Mouse (Mus musculus): ENCODE results near the gene Ap5z1.

The Ap5z1 gene

DNA sequence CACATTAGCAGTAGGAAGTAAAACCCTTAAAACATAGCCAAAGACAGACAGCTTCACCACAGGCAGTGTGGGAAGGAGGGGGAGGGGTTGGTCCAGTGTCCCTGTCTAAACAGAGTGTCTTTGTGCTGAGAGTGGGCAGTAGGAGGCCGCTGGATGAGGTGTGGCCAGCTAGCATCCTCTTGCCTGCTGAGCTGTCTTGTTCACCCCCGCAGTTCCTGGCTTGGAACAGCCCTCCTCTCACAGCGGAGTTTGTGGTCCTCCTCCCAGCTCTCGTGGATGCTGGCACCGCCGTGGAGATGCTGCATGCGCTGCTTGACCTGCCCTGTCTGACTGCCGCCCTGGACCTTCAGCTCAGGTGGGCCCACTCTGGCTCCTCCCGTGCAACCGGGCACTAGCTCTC, 10.0 kb downstream of the Ap5z1 start:
- peak; percentile 57 for DNase-seq (ENCODE audit: low read depth)

DNA sequence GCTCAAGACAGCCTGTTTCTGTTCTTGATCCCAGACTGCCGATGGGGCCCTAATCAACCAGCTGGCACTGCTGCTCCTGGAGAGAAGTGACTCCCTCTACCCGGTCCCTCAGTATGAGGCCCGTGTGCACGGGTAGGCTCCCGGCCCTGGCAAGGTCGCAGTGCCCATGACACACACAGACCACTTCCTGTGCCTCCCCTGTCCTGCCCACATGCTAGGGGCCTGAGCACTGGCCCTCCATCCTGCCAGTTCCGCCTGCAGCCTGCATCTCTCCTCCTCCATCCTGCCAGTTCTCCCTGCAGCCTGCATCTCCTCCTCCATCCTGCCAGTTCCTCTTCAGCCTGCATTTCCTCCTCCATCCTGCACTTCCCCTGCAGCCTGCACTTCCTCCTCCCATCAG, 11.9 kb downstream of the Ap5z1 start:
- DNase-seq (ENCODE audit: low read depth) = no peak

DNA sequence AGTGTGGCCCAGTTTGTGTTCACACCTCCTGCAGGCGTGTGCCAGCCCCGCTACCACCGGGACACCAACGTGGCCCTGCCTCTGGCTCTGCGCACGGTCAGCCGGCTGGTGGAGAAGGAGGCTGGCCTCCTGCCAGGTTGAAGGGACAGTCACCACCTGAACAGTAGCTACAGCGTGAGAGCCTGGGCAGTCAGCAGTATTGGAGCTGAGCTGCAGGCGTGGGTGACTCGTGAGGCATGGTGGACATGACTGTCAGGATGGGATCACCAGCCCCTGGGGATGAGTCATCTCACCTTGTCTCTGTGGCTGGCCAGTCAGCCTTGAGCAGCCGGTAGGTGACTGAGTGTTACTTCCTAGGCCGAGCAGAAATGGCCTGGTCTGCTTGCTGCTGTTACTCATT, 13.6 kb downstream of the Ap5z1 start:
- DNase-seq (ENCODE audit: low read depth) = no peak

DNA sequence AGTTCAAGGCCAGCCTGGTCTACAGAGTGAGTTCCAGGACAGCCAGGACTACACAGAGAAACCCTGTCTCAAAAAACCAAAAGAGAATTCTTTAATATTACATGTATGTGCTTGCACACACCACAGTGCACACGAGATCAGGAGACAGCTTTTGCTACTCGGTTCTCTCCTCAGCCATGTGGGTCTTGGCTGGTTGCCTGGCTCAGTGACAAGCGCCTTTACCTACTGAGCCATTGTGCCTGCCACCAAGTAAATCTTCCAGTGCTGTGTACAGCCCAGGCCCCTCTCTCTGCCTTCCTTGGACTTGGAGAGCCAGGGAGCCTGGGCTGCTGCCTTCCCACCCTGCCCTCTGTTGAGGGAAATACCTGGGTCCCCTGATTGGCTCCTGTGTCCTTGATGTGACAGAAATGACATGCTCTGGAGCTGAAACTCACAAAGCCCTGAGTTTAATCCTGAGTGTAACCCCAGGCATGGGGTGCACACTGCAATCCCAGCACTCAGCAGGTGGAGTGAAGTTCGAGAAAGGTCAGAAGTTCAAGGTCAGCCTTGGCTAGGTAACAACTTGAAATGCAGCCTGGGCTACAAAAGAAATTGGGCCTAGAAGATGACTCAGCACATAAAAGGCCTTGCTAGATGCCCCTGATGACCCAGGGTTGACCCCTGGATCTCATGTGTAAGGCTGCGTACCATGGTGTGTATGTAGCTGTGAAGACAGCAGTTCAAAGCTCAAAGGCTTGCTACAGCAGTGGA, 14.3 kb downstream of the Ap5z1 start:
- DNase-seq (ENCODE audit: low read depth) = no peak

DNA sequence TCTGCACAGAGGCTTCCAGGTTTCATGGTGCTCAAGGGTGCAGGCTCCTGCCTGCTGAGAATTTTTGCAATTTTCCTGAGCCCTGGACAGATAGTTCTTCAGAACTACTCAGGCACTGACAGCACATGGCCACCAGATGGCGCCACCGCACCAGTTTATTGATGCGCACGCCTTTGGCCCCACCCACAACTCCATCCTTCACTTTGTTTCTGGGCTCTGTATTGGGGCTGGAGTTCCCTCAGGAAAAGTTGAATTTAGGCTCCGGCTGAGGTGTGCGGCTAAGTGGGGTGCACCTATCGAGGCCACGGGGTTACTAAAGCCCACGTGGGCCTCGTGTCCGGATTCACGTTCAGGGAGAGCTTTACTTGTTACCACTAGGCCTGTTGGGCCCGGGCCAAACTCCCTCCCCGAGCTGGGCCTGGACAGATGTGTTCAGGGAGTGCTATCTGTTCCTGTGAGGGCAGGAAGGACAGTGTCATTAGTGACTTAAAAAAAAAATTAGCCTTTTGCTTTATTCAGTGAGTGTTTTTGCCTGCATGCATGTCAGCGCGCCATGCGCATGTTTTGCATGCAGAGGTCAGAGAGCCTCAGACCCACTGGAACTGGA, 15.2 kb downstream of the Ap5z1 start:
- peak; percentile 45 for DNase-seq (ENCODE audit: low read depth)

DNA sequence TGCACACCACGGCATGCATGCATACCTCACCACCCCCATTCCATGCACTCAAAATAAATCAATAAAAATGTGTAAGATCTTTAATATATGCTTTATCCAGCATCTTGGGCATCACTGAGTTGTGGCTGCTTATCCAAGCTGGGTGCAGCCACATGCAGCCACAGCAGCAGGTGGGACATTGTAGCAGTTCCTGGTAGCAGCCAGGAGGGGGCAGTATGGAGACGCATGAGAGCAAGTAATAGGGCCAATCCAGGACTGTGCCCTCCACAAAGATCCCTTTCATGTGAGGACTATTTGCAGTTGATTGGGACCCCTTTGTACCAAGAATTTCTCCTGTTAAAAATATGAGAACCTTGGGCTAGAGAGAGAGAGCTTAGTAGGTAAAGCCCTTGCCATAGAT, 18.8 kb downstream of the Ap5z1 start:
- no peak for DNase-seq (ENCODE audit: low read depth)

DNA sequence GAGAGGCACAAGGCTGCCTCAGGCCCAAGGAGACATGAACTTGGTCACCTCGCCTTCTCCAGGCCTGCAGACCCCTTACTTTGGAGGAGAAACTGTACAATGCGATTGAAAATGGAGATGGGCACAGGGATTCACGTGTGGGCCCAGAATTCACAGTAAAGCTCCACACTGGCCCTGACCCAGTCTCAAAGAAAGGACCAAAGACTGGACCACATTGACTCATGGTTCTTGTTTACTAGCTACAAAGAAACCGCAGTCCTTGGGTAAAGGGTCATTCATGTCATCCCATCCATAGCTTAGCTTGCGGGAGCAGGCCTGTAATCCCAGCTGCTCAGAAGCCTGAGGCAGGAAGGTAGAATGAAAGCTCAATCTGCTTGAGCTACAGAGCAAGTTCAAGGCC, 19.8 kb downstream of the Ap5z1 start:
- no peak for DNase-seq (ENCODE audit: low read depth)

DNA sequence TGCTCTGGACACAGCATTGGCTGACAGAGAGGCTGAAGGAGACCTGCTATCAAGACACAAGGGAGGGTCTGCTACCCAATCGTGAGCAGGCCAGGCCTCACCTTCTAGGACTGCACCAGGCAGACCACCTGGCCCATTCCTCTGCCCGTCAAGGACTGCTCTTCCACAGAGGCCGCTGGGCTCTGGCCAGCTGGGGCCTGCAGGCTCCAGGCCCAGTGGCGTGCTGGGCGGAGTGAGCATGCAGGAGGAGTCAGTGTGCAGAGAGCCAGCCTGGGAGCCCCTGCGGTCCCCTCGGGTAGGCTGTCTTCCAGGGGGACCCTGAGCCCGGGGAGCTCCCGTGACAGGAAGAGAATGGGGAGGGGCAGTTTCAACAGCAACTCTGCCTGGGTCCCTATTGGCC, 22.9 kb downstream of the Ap5z1 start:
- no peak for DNase-seq (ENCODE audit: low read depth)

DNA sequence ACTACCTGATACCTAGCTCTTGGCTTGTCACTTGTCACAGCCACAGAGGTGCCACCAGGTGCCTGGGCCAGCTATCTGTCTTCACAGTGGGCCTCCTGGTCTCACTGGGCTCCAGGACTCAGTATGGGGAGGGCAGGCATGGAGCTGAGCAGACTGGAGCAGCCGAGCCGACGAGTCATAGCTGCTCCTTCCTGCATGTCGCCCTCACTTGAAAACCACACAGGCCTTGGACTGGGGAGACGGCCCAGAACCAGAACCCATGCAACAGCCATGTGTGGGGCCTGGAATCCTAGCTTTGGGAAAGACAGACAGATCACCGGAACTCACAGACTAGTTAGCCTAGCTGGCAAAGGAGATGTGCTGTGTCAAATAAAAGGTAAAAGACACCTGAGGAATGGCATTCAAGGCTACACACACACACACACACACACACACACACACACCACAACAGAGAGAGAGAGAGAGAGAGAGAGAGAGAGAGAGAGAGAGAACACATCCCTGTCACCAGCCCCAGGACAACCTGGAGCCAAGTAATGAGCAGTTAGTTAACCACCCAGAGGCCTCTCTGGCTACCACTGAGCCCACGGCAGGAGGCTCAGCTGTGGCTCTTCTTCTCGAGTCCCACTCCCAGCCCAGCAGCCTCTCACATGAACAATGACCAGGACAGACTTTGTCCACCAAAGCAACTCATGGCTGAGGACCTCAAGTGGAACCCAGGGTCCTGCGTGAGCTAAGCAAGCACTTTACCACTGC, 26.4 kb downstream of the Ap5z1 start:
- peak; percentile 36 for DNase-seq (ENCODE audit: low read depth)

DNA sequence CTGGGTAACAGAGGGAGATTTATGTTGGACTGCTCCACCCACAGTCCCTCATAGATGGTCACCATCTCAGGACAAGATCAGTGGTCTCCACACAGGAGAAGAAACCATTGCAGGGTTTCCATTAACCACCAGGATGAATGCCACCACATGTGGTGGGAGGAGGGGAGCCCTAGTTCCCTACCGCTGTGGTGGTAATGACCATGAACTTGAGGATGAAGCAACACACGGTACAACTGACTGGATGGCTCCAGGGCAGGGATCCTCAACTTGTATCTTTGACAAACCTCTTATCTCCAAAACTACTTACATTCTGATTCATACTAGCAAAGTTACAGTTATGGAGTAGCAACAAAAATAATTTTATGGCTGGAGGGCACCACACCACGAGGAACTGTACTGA, 29.6 kb downstream of the Ap5z1 start:
- no peak for DNase-seq (ENCODE audit: low read depth)

DNA sequence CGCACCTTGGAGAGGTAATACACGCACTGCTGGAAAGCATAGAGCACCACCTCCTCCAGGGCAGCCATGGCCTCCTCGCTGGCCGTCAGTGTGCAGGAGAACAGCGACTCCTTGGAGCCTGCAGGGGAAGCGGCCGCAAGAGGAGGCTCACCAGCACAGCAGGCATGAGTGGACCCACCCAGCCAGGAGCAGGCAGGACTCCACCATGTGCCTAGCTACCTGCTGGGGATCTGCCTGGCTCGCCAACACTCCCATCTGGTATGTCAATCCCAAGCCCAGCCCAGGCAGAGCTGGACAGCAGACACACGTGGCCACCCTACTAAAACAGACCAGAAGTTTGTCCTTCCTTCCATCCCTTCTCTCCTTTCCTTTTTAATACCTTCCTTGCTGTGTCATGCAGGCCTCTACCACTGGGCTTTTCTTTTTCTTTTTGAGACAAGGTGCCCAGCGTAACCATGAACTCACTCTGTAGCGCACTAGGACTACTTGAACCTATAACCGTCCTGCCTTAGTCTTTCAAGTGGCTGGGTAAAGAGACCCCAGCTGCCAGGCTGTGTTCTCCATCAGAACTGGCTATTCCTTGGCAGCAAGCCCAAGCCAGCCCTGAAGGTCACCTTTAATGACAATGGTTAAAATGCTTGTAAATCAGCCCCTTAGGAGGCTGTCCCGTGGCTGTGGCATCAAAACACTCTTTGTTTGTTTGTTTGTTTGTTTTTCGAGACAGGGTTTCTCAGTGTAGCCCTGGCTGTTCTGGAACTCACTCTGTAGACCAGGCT, 31.8 kb downstream of the Ap5z1 start:
- no peak for DNase-seq (ENCODE audit: low read depth)

DNA sequence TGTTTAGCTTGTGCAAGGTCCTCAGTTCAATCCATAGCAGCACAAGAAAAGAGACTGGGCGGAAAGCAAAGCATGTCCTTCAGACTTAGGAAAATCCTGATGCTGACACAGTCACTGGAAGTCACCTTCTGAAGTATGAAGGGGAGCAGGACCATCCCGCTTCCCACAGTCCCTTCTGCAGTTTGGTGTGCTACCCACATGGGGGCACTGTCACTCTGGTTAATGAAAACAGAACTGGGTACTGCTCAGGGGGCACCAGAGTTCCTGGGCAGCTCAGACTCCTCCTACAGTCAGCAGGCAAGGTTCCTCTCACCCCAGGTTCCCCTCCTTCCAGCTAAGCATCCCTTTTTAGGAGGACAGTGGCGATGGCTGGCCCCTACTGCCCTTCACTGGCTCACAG, 35.2 kb downstream of the Ap5z1 start:
- no peak for DNase-seq (ENCODE audit: low read depth)

DNA sequence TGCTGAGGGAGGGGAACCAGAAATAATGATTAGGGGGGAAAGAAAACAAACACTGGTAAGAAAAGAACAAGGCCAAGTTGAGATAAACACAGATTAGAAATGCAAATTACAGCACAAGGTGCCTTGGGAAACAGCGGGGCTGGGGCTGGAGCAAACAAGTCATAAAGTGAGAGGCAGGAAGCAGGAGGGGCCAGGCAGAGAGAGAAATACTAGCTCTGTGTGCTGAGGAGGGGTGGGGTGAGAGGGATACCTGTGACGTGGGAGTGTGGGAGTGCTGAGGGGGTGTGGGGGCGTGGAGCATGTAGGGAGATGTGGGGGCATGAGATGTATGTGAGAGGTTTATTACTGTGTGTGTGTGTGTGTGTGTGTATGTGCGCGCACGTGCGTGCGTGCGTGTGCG, 37.2 kb downstream of the Ap5z1 start:
- no peak for DNase-seq (ENCODE audit: low read depth)

DNA sequence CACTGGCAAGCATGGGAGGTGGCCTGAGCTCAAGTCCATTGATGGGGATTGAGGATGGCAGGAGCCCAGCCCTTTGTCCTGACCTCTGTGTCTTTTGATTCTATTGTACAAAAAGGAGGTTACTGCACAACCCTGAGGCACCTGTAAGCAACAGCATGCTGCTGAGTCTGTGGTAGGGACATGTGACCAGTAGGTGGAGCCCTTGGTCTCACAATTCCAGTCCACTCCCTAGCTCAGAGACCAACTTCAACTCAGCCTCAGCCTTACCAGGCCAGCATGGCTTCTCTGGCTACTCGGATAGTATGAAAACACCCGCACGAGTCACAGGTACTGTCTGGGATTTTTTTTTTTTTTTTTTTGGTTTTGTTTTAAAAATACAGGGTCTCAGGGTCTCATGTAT, 38.7 kb downstream of the Ap5z1 start:
- DNase-seq (ENCODE audit: low read depth) = peak; percentile 68

DNA sequence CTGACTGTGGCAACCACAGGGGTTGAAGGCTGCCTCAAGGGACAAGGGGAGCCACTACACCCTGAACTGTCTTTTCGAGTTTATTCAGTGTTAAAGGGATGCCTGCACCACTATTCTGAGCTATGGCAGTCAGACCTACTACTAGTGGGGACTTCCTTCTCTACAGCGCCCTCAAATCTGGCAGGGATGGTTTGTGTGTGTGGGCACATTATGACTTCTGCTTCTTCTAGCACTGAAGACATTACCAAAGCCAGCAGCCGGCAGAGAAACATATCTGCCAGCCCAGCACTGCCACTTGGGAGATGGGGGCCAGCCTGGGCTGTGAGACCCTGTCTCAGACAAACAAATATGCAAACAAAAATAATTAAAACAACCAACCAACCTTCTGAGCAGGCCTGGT, 40.4 kb downstream of the Ap5z1 start:
- DNase-seq (ENCODE audit: low read depth) = no peak

DNA sequence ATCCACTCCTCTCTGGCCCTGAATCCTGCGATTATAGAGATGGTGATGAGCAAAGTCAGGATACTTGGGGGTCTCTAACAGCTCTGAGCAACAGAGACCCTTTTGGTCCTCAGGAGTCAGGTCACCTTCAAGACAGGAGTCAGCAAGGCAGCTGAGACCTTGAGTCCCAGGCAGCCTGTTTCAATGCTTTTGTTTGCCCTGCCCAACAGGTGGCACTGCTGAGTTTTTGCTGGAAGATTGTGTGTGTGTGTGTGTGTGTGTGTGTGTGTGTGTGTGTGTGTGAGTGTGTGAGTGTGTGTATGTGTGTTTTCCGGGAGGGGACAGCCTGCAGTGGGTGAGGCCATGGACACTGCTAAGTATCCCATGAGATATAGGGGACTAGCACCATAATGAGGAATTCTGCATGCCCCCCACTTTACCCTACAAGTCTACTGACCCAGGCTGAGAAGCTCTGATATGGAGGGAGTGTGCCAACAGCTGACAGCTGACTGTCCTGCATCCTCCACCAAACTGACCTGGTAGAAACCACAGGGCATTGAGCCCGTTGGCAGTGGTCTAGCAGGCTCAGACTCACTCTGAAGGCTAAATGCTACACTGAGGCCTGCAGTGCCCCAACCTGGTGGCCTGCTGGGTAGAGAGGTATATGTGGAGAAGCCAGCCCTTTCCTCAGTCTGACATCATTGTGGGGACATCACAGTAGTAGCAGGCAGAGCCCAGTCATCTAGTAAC, 42.1 kb downstream of the Ap5z1 start:
- DNase-seq (ENCODE audit: low read depth) = no peak

DNA sequence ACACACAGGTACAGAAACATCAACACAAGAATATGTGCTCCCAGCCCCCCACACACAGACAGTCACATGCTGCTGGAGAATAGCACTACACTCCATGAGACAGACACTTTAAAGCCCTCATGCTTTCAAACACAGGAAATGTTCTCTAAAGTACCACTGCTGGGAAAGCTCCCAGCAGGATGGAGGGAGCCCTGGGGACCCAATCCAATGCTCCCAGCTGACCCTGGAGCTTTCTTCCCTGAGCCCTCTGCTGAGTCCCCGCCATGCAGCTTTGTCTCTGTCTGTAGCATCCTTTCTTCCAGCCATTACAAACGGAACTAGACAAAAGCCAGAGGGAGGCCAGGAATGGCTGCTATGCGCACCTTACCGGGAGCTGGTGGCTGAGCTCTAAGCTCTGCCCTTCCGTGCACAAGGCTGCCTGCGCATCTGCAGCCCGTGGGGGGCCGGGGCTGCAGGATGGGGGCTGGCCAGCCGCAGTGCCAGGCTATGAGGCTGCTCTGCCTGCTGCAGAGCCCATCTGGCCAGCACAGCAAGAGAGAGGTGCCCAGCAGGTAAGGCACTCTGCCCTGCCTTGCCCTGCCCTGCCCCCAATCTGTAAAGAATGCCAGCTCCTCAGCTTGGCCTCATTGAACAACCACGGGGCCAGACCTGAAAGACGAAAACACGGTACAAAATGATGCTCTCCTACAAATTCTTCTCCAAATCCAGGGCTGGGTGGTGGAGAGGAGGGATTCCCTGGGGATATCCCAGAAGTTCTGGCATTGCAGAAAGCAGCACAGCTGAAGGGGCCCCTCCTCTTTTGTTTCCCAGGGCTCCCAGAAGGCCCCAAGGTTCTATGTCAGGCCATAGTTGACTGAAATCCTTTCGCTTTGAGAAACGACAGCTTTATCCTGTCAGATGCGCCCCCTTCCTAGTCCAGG, 45.7 kb downstream of the Ap5z1 start:
- no peak for DNase-seq (ENCODE audit: low read depth)

DNA sequence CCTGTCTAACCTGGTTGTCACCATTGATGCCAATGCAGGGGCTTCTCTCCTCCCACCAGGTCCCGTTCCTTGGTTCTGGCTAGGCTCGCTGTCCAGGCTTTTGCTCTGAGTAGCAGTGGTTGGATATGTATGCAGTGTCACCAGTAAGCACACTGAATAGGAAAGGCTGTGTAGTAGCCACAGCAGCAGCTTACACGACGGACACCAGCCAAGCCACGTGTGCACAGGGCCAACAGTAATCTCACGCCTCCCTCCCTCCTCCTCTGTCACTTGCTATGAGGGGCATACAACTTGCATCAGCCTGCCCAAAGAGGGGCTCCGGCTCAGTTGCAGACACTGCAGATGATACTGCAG, 46.3 kb downstream of the Ap5z1 start:
- DNase-seq (ENCODE audit: low read depth) = no peak

DNA sequence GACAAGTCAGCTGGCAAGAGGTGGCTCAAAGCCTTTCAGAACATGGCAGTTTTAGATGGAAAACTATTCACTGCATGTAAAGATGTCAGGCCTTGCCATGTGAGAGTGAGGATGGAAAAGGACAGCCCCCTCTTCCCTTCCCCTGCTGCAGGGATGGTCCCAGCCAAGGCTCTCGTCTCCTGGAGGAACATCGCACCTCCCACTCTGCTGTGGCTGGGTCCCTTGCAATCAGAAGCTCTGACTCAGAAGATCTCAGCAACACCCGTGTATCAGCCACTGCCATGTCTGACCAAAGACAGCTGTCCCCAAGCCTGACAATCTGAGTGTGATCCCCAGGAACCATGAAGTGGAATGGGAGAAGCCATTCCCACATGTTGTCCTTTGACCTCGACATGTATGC, 48.4 kb downstream of the Ap5z1 start:
- DNase-seq (ENCODE audit: low read depth) = no peak

DNA sequence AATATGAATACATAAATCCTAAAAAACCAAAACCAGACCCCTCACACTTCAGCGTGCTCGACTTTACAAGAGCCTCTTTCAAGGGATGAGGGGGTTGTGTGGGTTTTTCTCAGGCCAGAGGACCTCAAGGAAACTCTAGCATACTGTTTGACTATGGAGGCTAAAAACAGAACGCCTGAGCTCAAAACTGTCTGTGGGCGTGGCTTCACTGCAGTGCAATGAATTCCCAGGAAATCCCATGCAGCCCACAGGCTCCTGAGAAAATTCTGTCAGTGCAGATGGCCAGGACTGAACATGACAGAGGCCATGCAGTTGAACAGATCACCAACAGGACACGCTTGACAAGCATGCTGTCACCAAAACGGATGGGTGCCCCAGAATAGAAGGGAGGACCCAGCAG, 55.2 kb downstream of the Ap5z1 start:
- no peak for DNase-seq (ENCODE audit: low read depth)

DNA sequence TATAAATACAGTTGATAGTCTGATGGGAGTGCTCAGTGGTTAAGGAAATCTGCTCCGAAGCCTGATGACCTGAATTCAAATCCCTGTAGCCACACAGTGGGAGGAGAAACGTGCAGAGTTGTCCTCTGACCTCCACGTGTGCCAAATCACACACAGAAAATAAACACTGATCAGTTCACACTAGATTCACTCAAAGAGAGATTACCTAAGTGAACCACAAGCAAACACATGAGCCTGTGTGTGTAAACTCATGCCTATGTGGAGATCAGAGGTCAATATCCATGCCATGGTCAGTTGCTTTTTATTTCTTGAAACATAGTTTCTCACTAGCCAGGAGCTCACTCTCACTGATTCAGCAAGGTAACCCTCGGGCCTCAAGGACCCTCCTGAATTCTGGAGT, 56.6 kb downstream of the Ap5z1 start:
- no peak for DNase-seq (ENCODE audit: low read depth)
